Mouse (Mus musculus) urinary bladder, postnatal 0 days (tissue): ENCODE data around the gene Lrrn4cl. TPM values are rescaled to one million over a fixed set of nuclear protein-coding genes. Genes with fewer than 3 reads are reported as not detected.

Experiments
- polyA plus RNA-seq: library from polyadenylated mRNA; unstranded; fragments of >200 nt; fragmentation: Nextera tagmentation; extraction: Ambion mirVana; gene quantifications from 2 replicates; pipeline ENCODE4 v1.2.1, GENCODE M21; 2015

Lrrn4cl gene
- polyA plus RNA-seq, result 9.4 and 10.6 TPM in 2 replicates

GRCm38 (mm10) chr19:8850402-8850901, at the start of gene Lrrn4cl:
Gene Lrrn4cl, plus strand, starts transcription at chr19:8850768.

DNA sequence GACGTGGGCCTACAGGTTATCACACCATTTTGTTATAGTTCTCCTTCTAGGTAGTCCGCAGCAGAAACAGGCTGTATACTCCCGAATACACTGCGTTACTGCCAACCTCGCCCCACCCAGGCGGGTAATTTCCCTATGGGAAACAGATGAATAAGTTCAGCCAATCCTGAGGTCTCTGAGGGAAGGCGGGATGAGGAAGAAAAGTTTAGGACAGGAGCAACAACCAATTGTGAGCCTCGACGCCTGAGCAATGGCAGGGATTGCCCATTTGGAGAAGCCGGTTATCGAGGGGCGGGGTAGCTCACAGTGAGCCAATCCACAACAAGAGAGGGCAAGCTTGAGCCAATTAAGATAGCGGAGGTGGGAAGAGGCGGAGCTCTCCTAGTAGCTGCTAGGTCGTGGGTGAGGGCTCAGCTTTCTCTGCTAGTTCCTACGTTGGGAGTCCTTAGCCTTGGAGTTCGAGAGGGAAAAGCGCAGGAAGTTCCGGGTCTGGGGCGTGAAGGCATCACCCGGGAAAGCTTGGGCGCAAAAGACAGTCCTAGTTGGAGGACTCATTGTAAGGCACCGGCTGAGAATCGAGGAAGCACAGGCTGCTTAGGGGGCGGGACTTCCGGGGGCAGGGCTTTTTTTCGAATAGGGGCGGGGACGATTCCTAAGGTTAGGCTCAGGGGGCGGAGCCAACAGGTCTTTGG, 48.3 kb upstream of the Lrrn4cl start, which contains the start of gene Zbtb3:
TSS of gene Zbtb3 (plus strand) at position 426 of the 692 bp plus-strand sequence.

GRCm38 (mm10) chr19:8818801-8819595, 31.6 kb upstream of the Lrrn4cl start, which contains the start of gene Ttc9c:
Gene Ttc9c, minus strand, starts transcription at chr19:8819333.

DNA sequence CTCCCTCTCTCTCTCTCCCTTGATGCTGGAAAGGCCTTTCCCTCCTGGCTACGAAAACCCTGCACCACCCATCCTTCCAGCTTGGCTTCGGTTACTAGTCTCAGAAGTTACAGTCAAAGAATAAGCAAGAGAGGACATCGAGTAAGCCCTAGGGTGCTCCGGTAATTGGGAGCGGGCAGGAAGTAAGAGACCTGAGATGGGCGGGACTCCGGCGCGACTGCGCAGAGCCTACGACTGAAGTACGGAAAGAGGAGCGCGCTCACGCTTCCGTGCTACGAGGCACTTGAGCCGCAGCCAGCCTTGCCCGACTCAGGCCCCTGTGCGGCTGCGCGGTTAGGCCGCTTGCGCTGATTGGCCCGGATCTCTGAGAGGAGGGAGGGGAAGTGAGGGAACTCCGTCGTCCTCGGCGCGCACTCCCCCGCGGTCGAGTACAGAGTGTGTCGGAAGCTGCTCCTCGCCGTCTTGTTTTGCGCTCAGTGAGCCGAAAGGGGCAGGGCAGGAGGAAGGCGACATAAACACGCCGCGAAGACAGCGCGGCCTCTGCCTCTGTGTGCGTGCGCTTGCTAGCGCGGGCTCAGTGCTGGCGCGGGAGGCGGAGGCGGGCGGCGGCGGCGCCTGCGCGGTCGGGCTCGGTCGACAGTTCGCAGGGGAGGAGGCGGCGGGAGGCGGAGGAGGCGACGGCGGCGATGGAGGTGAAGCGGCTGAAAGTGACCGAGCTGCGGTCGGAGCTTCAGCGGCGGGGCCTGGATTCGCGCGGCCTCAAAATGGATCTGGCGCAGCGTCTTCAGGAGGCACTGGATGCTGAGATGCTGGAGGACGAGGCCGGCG, 30.8 kb upstream of the Lrrn4cl start, which contains the start of gene Hnrnpul2:
TSS of gene Hnrnpul2 (plus strand) at position 415 of the 828 bp plus-strand sequence.

GRCm38 (mm10) chr19:8829660-8830059, 20.9 kb upstream of the Lrrn4cl start, which contains the start of gene AC129217.1:
Gene AC129217.1, plus strand, starts transcription at chr19:8829773.

GRCm38 (mm10) chr19:8837251-8837791, 13.2 kb upstream of the Lrrn4cl start, which contains the start of gene Bscl2:
Gene Bscl2, plus strand, starts transcription at chr19:8837467.

GRCm38 (mm10) chr19:8839103-8839907, 11.3 kb upstream of the Lrrn4cl start, which contains the start of gene Gng3:
Gene Gng3, minus strand, starts transcription at chr19:8839194.

DNA sequence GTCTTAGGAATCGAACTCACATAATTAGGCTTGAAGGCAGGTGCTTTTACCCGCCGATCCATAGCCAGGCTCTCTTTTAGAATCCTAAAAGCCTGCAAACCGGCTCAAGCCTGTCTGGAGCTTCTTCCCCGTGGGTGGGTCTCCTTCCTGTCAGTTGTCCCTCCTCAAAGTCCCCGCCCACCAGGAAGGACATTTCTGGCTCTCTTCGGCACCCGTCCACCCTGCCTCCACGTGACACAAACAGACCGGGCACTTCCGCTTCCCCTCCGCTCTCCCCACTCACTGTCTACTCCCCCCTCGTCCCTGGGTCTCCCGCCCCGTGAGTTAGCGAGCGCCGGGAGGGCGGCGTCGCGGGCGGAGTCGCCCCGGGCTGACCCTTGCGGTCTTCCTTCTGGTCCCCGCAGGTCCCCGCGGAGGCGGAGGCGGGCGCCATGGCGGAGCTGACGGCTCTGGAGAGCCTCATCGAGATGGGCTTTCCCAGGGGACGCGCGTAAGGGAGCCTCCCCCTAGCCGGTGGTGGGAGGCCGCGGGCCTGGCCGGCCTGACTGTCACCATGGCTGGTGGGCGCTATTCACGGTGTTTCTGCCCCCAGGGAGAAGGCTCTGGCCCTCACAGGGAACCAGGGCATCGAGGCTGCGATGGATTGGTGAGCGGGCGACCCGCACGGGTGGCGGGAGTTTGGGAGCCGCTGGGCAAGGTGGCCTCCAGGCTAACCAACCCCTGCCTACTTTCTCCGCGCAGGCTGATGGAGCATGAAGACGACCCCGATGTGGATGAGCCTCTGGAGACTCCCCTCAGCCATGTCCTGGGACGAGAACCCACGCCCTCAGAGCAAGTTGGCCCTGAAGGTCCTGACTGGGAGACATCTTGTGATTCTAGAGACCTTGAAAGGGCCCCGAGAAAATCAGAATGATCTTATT, 21.0 kb downstream of the Lrrn4cl start, which contains the start of gene Ubxn1:
TSS of gene Ubxn1 (plus strand) at position 230 of the 920 bp plus-strand sequence.

GRCm38 (mm10) chr19:8880311-8881033, 29.9 kb downstream of the Lrrn4cl start, which contains the start of gene Uqcc3:
Gene Uqcc3, minus strand, starts transcription at chr19:8880923.

GRCm38 (mm10) chr19:8883616-8884015, 33.0 kb downstream of the Lrrn4cl start, which contains the start of the genes Lbhd1 and Gm49403:
Gene Lbhd1, plus strand, starts transcription at chr19:8883732.
Gene Gm49403, plus strand, starts transcription at chr19:8883930.

GRCm38 (mm10) chr19:8888511-8889385, 38.2 kb downstream of the Lrrn4cl start, which contains the start of the genes 1810009A15Rik and Gm49416:
Gene 1810009A15Rik, plus strand, starts transcription at chr19:8888853.
Gene Gm49416, plus strand, starts transcription at chr19:8888926.

GRCm38 (mm10) chr19:8892829-8893766, 42.5 kb downstream of the Lrrn4cl start, which contains the start of gene Ints5:
Gene Ints5, plus strand, starts transcription at chr19:8893005.

GRCm38 (mm10) chr19:8897865-8898495, 47.4 kb downstream of the Lrrn4cl start, which contains the start of gene Ganab:
Gene Ganab, plus strand, starts transcription at chr19:8898071.

